Mouse (Mus musculus) fibroblast of lung, adult 2 months (primary cell): ENCODE results near the gene Add3.

Experiments
- DNase-seq: peaks from one replicate; pipeline ENCODE4 v3.0.0-alpha.2; 2011; ENCODE audit warnings: low read depth

Gene Add3

DNA sequence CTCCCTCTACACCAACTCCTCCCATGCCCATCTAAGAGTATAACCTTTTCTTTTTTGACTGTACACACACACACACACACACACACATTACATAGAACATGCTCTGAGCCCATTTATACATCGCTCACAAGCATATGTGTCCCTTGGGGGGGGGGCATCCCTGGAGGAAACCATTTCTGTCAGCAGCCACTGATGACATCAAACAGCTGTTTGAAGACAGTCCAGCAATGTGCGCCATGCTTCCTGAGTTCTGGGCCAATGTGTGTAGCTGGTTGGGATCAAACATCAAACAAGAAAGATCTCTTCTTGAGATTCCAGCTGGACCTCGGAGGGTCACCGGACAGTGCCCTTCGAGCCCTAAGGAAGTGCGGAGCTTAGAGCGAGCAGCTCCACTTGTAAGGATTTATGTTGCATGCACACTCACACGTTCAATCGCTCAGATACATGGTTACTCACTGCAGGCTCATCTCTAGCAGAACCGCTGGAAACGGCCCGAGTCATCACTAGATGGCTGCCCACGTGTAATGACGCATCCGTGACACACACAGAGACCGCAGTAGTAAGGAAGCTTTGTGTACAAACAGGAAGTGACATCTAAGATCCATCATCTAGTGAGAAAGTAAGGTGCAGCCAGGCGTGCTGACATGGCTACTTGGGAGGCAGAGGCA is 132.9 kb downstream of the Add3 start:
- DNase-seq = no peak

DNA sequence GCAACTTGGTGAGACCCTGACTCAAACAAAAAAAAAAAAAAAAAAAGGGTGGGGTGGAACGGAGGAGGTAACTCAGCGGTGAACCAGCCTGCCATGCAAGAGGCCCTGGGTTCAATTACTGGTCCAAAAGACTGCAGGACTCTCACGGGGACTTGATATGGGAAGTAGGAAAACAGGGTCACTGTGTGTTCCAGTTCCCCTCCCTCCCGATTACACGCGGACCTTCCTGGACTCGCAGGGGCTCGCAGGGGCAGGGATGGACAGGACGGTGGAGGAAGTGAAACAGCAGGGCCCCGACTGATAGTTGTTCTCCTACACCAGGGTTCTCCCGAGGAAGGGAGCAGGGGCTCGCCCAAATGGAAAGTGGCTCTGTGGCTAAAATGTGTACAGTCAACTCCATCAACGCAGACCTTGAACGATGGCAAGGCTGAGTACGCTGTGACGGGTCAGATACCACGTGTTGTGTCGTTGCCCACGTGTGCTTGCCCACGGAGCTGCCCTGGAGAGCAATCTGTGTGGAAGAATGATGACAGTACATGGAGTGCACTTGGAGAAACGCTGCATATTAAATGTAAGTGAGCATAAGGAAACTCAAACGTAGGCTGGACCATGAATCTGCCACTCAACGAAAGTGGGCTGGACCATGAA is 133.7 kb downstream of the Add3 start:
- DNase-seq = no peak

DNA sequence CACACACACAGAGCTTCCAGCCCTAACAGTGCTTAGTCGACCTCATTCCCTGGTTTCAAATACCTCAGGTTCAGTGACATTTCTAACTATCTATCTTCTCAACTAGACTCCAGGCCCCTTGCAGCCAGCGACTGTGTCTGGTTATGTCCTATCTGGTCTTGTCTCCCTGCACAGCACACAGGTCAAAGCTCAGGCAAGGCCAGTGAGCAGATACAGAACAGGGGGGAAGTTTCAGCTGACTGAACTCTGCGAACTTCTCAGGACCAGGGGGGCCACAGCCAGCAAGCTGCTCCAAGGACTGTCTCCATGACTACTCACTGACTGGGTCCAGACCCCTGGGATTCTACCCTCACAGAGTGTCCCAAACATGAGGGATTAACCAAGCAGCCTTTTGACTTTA is 135.0 kb downstream of the Add3 start:
- no peak for DNase-seq

DNA sequence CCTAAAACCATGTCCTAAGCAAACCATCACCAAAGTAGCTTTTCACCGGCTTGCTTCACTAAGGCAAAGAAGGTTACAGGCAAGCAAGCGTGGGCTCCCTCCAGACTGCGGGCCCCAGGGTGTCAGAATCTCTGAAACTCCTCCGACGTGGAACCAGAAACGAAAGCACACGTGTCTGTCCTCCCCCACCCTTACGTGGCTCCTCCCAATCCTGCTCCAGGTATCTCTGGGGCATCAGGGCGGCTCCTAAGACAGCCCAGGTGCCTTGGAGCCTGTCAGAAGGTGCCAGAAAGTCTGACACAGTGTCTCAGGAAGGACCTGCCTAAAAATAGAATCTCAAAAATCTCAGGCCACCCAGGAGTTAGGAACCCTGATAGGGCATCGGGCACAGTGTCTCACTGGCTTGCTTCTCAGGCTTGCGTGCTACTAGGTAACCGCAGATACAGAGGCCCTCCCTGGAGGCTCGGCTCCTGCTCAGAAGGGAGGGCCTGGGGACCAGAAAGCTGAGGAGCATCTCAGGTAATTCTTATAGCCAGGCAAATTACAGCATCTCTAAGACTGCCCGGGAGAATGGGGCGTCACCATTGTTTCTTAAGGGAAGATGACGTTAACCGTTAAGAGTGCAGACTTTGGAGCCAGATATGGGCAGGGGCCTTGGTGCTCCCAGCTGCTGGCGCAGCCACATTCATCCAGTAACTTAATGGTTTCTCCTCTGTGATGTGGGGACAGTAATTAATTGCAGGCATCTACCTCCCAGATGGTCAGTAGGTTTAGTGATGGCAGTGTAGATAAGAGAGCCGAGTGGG is 136.9 kb downstream of the Add3 start:
- no peak for DNase-seq

DNA sequence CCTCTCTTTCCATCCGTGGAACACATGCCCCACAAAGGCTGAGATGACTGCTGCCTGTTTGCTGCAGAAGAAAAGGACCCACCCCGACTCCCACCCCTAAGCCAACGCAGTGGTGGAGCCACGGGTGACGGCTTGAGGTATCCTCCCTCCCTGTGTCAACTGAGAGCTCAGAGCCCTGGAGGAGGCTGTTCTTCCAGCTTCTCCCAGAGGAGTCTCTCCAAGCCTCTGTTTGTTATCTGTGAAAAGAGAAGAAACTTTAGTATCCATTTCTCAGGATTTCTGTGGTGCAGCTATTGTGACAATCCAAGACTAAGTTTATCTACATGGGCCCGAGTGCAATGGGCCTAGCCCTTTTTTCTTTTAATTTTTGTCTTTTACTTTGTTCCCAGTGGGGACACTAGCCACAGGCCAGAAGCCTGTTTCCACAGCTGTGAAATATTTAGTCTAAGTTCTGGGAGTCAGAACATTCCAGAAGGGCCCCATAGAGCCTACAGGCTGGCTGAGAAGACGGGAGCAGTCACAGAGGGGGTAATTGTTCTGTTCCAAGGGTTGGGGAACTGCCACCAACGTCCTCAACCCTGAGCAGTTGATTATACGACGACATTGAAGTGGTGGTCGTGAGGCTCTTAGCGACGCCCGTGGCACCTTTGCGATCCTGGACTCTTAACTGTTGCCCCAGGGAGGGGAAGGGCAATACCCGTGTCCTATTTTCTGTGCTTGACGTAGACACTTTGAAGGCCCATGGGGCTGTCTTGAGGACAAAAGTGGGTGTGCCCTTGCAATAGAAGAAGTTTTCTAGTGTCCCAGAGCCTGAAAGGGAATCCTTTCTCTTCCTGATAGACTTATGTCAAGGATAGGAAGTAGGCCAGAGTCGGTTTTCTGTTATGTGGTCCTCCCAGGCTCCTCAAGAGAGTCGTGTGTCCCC is 138.5 kb downstream of the Add3 start:
- DNase-seq = no peak

DNA sequence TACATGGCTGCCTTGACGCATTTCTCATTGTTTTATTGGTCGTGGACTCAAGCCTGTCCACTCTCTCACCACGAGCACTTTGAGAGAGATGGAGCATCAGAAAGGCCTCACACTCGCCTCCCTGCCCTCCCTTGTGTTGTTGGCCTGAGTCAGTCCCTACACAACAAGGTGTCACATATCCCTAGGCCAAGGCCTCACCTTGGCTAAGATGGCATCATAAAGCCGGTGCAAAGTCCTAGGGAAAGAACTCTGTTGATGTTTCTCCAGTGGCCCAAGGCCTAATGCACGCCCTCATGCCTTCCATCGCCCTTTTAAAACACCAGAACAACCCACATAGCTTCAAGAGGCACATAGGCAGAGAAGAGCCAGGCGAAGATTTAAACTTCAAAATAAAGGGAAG is 140.0 kb downstream of the Add3 start:
- no peak for DNase-seq

DNA sequence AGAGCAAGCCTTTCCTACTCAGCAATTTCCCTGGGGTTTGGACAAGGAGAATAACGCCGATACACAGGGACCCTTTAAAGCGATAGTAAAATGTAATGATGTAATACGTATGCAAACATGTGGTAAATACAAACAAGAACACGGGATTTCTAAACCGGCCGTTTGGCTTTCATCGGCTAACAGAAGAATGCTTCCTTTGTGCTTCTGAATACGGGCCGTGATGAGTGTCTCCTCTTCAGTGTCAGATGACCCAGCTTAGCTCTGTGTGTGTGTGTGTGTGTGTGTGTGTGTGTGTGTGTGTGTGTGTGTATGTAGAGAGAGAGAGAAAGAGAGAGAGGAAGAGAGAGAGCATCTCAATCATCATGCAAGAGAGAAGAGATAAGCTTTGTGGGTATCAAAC is 142.3 kb downstream of the Add3 start:
- no peak for DNase-seq

DNA sequence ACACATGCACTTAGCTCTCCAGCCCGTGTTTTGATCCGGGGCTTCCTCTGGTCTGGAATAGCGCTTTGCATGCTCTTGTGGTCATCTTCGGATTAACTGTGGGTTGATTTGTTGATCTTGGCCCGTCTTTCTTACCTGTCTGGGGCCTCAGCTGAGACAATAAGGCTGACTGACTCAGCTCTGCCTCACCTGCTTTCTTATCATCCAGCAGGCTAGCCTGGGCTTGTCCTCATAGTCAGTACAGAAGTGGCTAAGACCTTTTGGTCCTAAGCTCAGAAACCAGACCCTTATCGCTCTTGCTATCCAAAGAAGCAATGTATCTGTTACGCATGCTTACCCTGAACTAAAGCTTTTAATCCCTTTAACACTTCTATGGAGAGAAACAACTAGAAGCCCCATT is 143.5 kb downstream of the Add3 start:
- no peak for DNase-seq

DNA sequence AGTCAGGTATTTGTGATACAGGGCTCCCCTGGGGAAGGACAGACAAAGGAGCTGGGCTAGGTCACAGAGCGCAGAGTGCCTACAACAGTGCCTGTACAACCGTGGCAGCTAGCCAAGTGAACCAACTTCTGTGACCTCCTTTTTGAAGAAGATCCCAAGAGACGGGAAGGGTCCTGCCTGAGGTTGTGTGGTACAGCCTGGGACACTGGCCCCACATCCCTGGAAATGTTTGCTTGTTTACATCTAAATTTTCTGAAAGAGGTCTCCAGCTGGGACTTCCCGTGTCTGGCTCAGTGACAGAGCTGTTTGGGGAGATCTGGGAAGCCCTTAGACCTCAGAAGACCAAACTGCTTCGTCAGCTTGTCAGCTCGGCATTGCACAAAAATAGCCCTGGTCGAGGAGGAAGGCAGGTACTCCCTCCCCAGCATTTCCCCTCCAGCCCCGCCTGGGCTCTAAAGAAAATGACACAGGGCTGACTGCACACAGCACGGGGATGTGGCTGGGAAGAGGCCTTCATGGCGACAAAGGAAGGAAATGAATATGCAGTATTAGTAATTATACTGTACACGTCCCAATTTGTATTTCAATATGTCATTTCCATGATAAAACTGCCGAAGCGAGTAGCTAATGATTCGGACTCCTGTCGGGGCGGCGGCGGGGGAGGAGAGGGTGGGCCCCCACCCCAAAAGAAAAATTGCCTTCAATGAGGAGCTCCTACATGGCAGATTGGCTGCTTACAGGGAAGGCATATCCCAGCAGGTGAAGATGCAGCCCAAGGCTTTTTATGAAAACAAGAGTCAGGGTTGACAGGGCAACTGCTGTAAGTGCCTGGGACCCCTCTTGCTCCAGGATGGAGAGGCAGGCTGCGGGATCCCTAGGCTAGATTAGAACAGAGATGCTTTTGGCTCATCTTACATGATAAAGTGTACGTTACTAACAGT is 144.3 kb downstream of the Add3 start:
- no peak for DNase-seq

DNA sequence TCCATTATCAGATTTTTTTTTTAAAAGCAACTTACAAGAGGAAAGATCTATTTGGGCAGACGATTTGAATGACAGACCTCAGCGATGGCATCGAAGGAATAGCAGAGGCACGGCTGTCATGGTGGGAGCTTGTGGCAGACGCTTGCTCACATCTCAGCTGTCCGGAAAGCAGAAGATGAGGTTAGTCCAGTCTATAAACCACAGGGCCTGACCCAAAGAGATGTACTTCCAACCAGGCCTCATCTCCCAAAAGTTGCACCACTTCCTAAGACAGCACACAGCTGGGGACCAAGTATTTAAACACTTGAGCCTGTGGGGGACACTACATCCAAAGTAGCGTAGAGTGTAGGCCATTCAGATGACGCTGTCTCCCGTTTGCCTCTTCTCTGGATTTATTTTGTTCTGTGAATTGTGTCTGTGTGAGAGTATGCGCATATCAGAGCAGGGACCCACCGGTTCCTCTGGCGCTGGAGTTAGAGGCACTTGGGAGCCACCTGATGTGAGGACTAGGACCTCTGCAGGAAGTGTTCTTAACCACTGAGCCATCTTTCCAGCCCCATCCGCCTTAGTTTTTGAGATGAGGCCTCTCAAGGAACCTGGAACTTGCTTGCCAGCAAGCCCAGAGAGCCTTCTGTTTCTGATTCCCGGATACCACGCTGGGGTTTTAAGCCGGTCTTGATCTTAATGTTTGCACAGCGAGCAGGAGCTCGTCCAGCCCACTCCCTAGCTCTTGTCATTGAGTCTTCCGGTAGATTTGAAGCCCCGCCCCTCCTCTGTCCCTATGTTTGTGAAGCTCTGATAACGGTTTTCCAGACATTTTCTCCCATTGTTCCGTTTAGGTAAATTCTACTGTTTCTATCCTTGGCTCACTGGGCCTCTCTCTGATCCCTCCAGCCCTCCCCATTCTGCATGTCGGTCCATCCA is 156.3 kb downstream of the Add3 start:
- no peak for DNase-seq
